Mouse (Mus musculus): ENCODE results near the gene Coa3.

DNA sequence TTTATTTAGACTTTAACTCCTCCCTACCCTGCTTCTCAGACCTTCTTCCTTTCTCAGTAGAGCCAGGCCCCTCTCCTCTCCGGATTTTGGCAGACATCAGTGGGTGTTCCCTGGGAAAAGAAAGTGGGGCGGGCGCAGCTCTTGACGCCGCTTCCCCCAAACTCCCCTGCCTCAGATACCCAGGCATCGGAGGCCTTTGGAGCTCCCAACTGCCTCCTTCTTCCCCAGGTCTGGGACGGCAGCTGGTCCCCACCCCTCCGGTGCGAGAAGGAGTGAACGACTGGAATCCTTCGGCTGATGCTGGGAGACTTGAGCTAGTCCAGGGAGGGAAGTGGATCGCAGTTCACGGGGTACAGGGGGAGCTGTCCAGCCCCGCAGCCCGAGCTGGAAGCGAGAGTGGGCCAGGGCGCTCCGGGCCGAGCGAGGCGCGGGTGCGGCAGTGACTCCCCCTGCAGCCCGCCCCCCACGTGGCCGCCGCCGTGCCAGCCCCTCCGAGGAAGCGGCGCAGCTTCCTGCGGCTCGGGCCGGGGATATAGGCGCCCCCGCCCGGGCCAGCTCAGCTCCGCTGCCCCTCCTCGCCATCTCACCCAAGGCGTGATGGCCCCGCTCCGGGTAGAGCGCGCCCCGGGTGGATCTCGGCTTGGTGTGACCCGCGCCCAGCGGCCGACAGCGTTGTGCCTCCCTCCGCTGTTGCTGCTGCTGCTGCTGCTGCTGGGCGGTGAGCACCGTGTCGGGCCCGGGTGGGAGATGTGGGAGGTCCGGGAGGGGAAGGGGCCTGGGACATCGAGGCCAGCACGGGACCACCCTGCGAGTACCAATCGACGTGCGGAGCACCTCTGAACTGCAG is 32.8 kb downstream of the Coa3 start, which contains the start of gene Ramp2:
- TF ChIP-seq POLR2A (IDR thresholded peaks at IDR 0.05; ENCODE audit: borderline replicate concordance, extremely low read depth, low read depth, low read length) (peak; percentile 85), CTCF (IDR thresholded peaks at IDR 0.05; ENCODE audit: insufficient read depth, low read length) (no peak)
